Mouse (Mus musculus) liver, embryonic 15.5 days (tissue): ENCODE results near the gene Rif1. TPM values are rescaled to one million over a fixed set of nuclear protein-coding genes. Genes with fewer than 3 reads are reported as not detected.
A peak's percentile ranks its signal among the peaks of the same experiment; 100 is the strongest.

Experiments used
- ATAC-seq: fragments of 200-750 bp; cut with Nextera tagmentation; 2 replicates; pipeline ENCODE4 v1.8.0; 2017; ENCODE audit warnings: moderate number of reproducible peaks, mild to moderate bottlenecking, moderate library complexity; ENCODE audit not compliant: insufficient read depth
- H3K27ac ChIP-seq: fragments of 300-500 bp; sonication (generic); replicated peaks from 2 replicates; pipeline ENCODE4 v1.5.1; 2015; ENCODE audit warnings: mild to moderate bottlenecking, inconsistent platforms
- H3K27me3 ChIP-seq: fragments of 300-500 bp; sonication (generic); 2 replicates; pipeline ENCODE4 v1.6.1; 2015; ENCODE audit warnings: mild to moderate bottlenecking, inconsistent platforms
- H3K36me3 ChIP-seq: fragments of 300-500 bp; sonication (generic); replicated peaks from 2 replicates; pipeline ENCODE4 v1.6.1; 2015; ENCODE audit warnings: moderate library complexity, mild to moderate bottlenecking, inconsistent platforms
- H3K4me1 ChIP-seq: fragments of 300-500 bp; sonication (generic); replicated peaks from 2 replicates; pipeline ENCODE4 v1.6.1; 2015; ENCODE audit warnings: inconsistent platforms
- H3K4me2 ChIP-seq: fragments of 300-500 bp; sonication (generic); 2 replicates; pipeline ENCODE4 v1.6.1; 2015; ENCODE audit warnings: moderate library complexity, mild to moderate bottlenecking, inconsistent platforms
- H3K4me3 ChIP-seq: fragments of 300-500 bp; sonication (generic); replicated peaks from 2 replicates; pipeline ENCODE4 v1.5.1; 2015; ENCODE audit warnings: mild to moderate bottlenecking, inconsistent platforms
- H3K9ac ChIP-seq: fragments of 300-500 bp; sonication (generic); 2 replicates; pipeline ENCODE4 v1.6.1; 2015; ENCODE audit warnings: moderate library complexity, mild to moderate bottlenecking, inconsistent platforms
- H3K9me3 ChIP-seq: fragments of 300-500 bp; sonication (generic); replicated peaks from 2 replicates; pipeline ENCODE4 v1.6.1; 2016; ENCODE audit warnings: inconsistent platforms
- WGBS: fragments of 180-500 bp; shearing (Covaris S2); methylation state at CpG from one replicate; pipeline ENCODE4 v1.1.7; 2015; ENCODE audit warnings: mixed read lengths; ENCODE audit not compliant: insufficient replicate concordance; 5-methylcytosine and 5-hydroxymethylcytosine counted together
- polyA plus RNA-seq: library from polyadenylated mRNA; unstranded; fragments of >200 nt; fragmentation: Nextera tagmentation; extraction: Ambion mirVana; gene quantifications from 2 replicates; pipeline ENCODE4 v1.2.1, GENCODE M21; 2015

Rif1 gene
- polyA plus RNA-seq, 1 experiment from 2014 or later = 15.4 TPM

GRCm38 (mm10) chr2:52042714-52043113, 29.9 kb upstream of the Rif1 start:
- Histone ChIP-seq H3K27me3 (peaks cover 14% of the 10 kb centered on the region), H3K9ac (no peak overlapping the region), H3K27ac (no peak overlapping the region), H3K36me3 (no peaks in the 10 kb centered on the region), H3K4me1 (no peaks in the 10 kb centered on the region), H3K4me2 (no peak overlapping the region), H3K9me3 (no peaks in the 10 kb centered on the region), H3K4me3 (no peak overlapping the region)
- no peak for ATAC-seq
- 60% methylated on average over 5 of the region's 5 CpGs for WGBS

GRCm38 (mm10) chr2:52043485-52043884, 29.1 kb upstream of the Rif1 start:
- Histone ChIP-seq H3K27me3 (peaks cover 8% of the 10 kb centered on the region), H3K4me1 (no peaks in the 10 kb centered on the region), H3K9ac (no peak overlapping the region), H3K27ac (no peak overlapping the region), H3K4me2 (no peak overlapping the region), H3K36me3 (no peaks in the 10 kb centered on the region), H3K9me3 (no peaks in the 10 kb centered on the region), H3K4me3 (no peak overlapping the region)
- WGBS = 78% methylated on average over 11 of the region's 11 CpGs
- ATAC-seq = no peak

- Histone ChIP-seq H3K27ac (no peak overlapping the region), H3K36me3 (no peaks in the 10 kb centered on the region), H3K4me1 (no peaks in the 10 kb centered on the region), H3K9me3 (no peaks in the 10 kb centered on the region), H3K27me3 (no peaks in the 10 kb centered on the region), H3K9ac (no peak overlapping the region), H3K4me2 (no peak overlapping the region), H3K4me3 (no peak overlapping the region)
- WGBS = 52% methylated on average over 5 of the region's 5 CpGs
- ATAC-seq = no peak
Measured at GRCm38 (mm10) chr2:52046032-52046431, 26.6 kb upstream of the Rif1 start.

GRCm38 (mm10) chr2:52050823-52051222, 21.8 kb upstream of the Rif1 start:
- H3K9me3 ChIP-seq = no peaks in the 10 kb centered on the region
- H3K4me3 ChIP-seq = no peak overlapping the region
- no peaks in the 10 kb centered on the region for H3K36me3 ChIP-seq
- no peak overlapping the region for H3K27ac ChIP-seq
- no peak for ATAC-seq
- no peak overlapping the region for H3K9ac ChIP-seq
- no peak overlapping the region for H3K4me2 ChIP-seq
- no peaks in the 10 kb centered on the region for H3K4me1 ChIP-seq
- no peaks in the 10 kb centered on the region for H3K27me3 ChIP-seq
- 71% methylated on average over 11 of the region's 11 CpGs for WGBS

GRCm38 (mm10) chr2:52052335-52052734, 20.3 kb upstream of the Rif1 start:
- WGBS = 64% methylated on average over 4 of the region's 4 CpGs
- Histone ChIP-seq H3K9ac (no peak overlapping the region), H3K27ac (no peak overlapping the region), H3K4me2 (no peak overlapping the region), H3K9me3 (no peaks in the 10 kb centered on the region), H3K4me1 (no peaks in the 10 kb centered on the region), H3K4me3 (no peak overlapping the region), H3K27me3 (no peaks in the 10 kb centered on the region), H3K36me3 (no peaks in the 10 kb centered on the region)
- no peak for ATAC-seq

- no peak for ATAC-seq
- Histone ChIP-seq H3K27me3 (no peaks in the 10 kb centered on the region), H3K4me2 (no peak overlapping the region), H3K4me1 (no peaks in the 10 kb centered on the region), H3K36me3 (no peaks in the 10 kb centered on the region), H3K9ac (no peak overlapping the region), H3K27ac (no peak overlapping the region), H3K9me3 (no peaks in the 10 kb centered on the region), H3K4me3 (no peak overlapping the region)
- 31% methylated on average over 5 of the region's 5 CpGs for WGBS
Measured at GRCm38 (mm10) chr2:52053502-52053901, 19.1 kb upstream of the Rif1 start.

- Histone ChIP-seq H3K4me3 (no peak overlapping the region), H3K36me3 (no peaks in the 10 kb centered on the region), H3K9ac (no peak overlapping the region), H3K4me1 (no peaks in the 10 kb centered on the region), H3K4me2 (no peak overlapping the region), H3K27ac (no peak overlapping the region), H3K9me3 (no peaks in the 10 kb centered on the region), H3K27me3 (no peaks in the 10 kb centered on the region)
- ATAC-seq = no peak
- WGBS = 38% methylated on average over 4 of the region's 4 CpGs
Measured at GRCm38 (mm10) chr2:52055616-52056015, 17.0 kb upstream of the Rif1 start.

GRCm38 (mm10) chr2:52057099-52057498, 15.5 kb upstream of the Rif1 start:
- no peak overlapping the region for H3K4me2 ChIP-seq
- no peaks in the 10 kb centered on the region for H3K9me3 ChIP-seq
- no peak for ATAC-seq
- no peaks in the 10 kb centered on the region for H3K36me3 ChIP-seq
- no peaks in the 10 kb centered on the region for H3K27me3 ChIP-seq
- 58% methylated on average over 1 of the region's 1 CpGs for WGBS
- no peak overlapping the region for H3K27ac ChIP-seq
- H3K9ac ChIP-seq = no peak overlapping the region
- H3K4me3 ChIP-seq = no peak overlapping the region
- no peaks in the 10 kb centered on the region for H3K4me1 ChIP-seq

- no peaks in the 10 kb centered on the region for H3K4me1 ChIP-seq
- H3K4me2 ChIP-seq = no peak overlapping the region
- no peaks in the 10 kb centered on the region for H3K36me3 ChIP-seq
- H3K27ac ChIP-seq = no peak overlapping the region
- H3K27me3 ChIP-seq = no peaks in the 10 kb centered on the region
- no peak overlapping the region for H3K9ac ChIP-seq
- H3K9me3 ChIP-seq = no peaks in the 10 kb centered on the region
- no peak for ATAC-seq
- no peak overlapping the region for H3K4me3 ChIP-seq
Measured at GRCm38 (mm10) chr2:52057681-52058080, 15.0 kb upstream of the Rif1 start.

GRCm38 (mm10) chr2:52068641-52069040, 4.0 kb upstream of the Rif1 start:
- H3K27ac ChIP-seq = no peak overlapping the region
- peaks cover 8% of the 10 kb centered on the region for H3K4me1 ChIP-seq
- H3K36me3 ChIP-seq = no peaks in the 10 kb centered on the region
- no peaks in the 10 kb centered on the region for H3K9me3 ChIP-seq
- no peak overlapping the region for H3K4me3 ChIP-seq
- H3K27me3 ChIP-seq = peaks cover 6% of the 10 kb centered on the region; the same call in 1 of the 2 replicates
- H3K4me2 ChIP-seq = no peak overlapping the region
- WGBS = 53% methylated on average over 1 of the region's 1 CpGs
- no peak overlapping the region for H3K9ac ChIP-seq
- ATAC-seq = no peak

- peaks cover 28% of the 10 kb centered on the region for H3K4me1 ChIP-seq
- no peaks in the 10 kb centered on the region for H3K9me3 ChIP-seq
- no peak for ATAC-seq
- WGBS = 73% methylated on average over 5 of the region's 5 CpGs
- no peak overlapping the region for H3K4me3 ChIP-seq
- peaks cover 6% of the 10 kb centered on the region; the same call in 1 of the 2 replicates for H3K27me3 ChIP-seq
- H3K36me3 ChIP-seq = peaks cover 14% of the 10 kb centered on the region
- H3K9ac ChIP-seq = no peak overlapping the region
- no peak overlapping the region for H3K27ac ChIP-seq
- H3K4me2 ChIP-seq = no peak overlapping the region
Measured at GRCm38 (mm10) chr2:52070816-52071215, 1.8 kb upstream of the Rif1 start.

- no peak overlapping the region for H3K27ac ChIP-seq
- no peaks in the 10 kb centered on the region for H3K9me3 ChIP-seq
- no peak overlapping the region for H3K9ac ChIP-seq
- ATAC-seq = no peak
- H3K4me3 ChIP-seq = peak overlapping the region; percentile 11; the same call in 1 of the 2 replicates
- peaks cover 18% of the 10 kb centered on the region for H3K36me3 ChIP-seq
- peaks cover 6% of the 10 kb centered on the region; the same call in 1 of the 2 replicates for H3K27me3 ChIP-seq
- 71% methylated on average over 13 of the region's 13 CpGs for WGBS
- H3K4me1 ChIP-seq = peaks cover 29% of the 10 kb centered on the region
- peak overlapping the region; percentile 82 for H3K4me2 ChIP-seq
Measured at GRCm38 (mm10) chr2:52071241-52071991, 1.2 kb upstream of the Rif1 start.
